Mouse (Mus musculus): ENCODE data around the gene Stambpl1. TPM values are rescaled to one million over a fixed set of nuclear protein-coding genes. Genes with fewer than 3 reads are reported as not detected.
"Not testable (repeated sequence)": the region's sequence is repeated elsewhere in the genome, so short reads cannot be mapped to it uniquely, and the experiment has no call there.

The Stambpl1 gene
- polyA plus RNA-seq, 1 experiment from 2014 or later = 2.0 TPM

DNA sequence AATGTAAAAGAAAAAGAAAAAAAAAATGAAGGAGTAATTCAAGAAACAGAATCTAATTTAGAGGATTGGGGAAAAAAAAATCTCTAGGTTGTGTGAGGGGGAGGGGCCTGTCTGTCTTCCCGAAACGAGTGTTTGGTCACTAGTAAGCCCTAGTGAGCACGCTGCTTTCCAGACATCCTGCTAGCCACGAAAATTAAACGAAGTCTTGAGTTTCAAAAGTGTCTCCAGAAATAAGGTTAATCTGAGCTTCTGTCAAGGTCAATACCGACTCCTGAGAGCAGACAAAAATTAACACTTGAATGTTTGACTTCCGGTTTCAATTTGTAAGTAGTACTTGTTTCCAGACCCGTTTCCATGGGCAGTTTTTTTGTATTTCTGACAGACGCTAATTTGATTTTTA is 1.1 kb downstream of the Stambpl1 start:
- Histone ChIP-seq H3K9ac (ENCODE audit: low read length) (no peak overlapping the region), H3K4me3 (ENCODE audit: low read depth, low read length) (peak overlapping the region; percentile 56), H3K9me3 (ENCODE audit: control insufficient read depth, low read length) (no peaks in the 10 kb centered on the region), H3K27ac (ENCODE audit: low read depth, low read length) (no peak overlapping the region), H3K4me2 (ENCODE audit: low read depth, low read length, severe bottlenecking) (peak overlapping the region; percentile 78; the same call in 1 of the 2 replicates), H3K36me3 (ENCODE audit: control insufficient read depth, insufficient read depth, low read length) (no peaks in the 10 kb centered on the region), H3K27me3 (ENCODE audit: control insufficient read depth, insufficient read depth, low read length) (peaks cover 2% of the 10 kb centered on the region; the same call in 1 of the 2 replicates), H3K4me1 (replicated peaks; ENCODE audit: control insufficient read depth, insufficient read depth, low read length) (no peaks in the 10 kb centered on the region)
- DNase-seq (ENCODE audit: low spot score) (peak; percentile 52), ATAC-seq (replicated peaks; ENCODE audit: low FRiP score) (0 out of 2 replicates have a peak, but pooled peaks have one; percentile 41)
- WGBS = 17% methylated on average over 9 of the region's 9 CpGs

DNA sequence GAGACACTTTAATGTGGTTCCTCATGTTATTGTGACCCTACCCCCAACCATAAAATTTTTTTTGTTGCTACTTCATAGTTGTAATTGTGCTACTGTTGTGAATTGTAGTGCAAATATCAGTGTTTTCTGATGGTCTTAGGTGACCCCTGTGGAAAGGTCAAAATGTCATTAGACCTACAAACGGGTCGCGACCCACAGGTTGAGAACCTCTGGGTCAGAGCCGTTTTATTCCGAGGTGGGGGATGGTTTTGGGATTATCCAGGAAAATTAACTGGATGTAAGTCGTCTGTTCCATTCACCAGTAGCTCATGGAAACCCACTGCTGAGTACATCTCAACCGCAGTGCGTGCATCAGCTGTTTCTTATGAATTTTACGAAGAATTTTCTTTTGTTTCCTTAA is 1.7 kb downstream of the Stambpl1 start:
- WGBS = 62% methylated on average over 9 of the region's 9 CpGs
- no peak overlapping the region for H3K4me2 ChIP-seq (ENCODE audit: low read depth, low read length, severe bottlenecking)
- DNase-seq (ENCODE audit: low spot score) = no peak
- H3K27ac ChIP-seq (ENCODE audit: low read depth, low read length) = no peak overlapping the region
- peaks cover 2% of the 10 kb centered on the region; the same call in 1 of the 2 replicates for H3K27me3 ChIP-seq (ENCODE audit: control insufficient read depth, insufficient read depth, low read length)
- no peak overlapping the region for H3K4me3 ChIP-seq (ENCODE audit: low read depth, low read length)
- no peaks in the 10 kb centered on the region for H3K36me3 ChIP-seq (ENCODE audit: control insufficient read depth, insufficient read depth, low read length)
- ATAC-seq (replicated peaks; ENCODE audit: low FRiP score) = no peak
- H3K9ac ChIP-seq (ENCODE audit: low read length) = no peak overlapping the region
- no peaks in the 10 kb centered on the region for H3K9me3 ChIP-seq (ENCODE audit: control insufficient read depth, low read length)
- no peaks in the 10 kb centered on the region for H3K4me1 ChIP-seq (replicated peaks; ENCODE audit: control insufficient read depth, insufficient read depth, low read length)

- Histone ChIP-seq H3K4me1 (replicated peaks; ENCODE audit: control insufficient read depth, insufficient read depth, low read length) (no peaks in the 10 kb centered on the region), H3K9ac (ENCODE audit: low read length) (no peak overlapping the region), H3K27me3 (ENCODE audit: control insufficient read depth, insufficient read depth, low read length) (peaks cover 2% of the 10 kb centered on the region; the same call in 1 of the 2 replicates), H3K27ac (ENCODE audit: low read depth, low read length) (no peak overlapping the region), H3K9me3 (ENCODE audit: control insufficient read depth, low read length) (no peaks in the 10 kb centered on the region), H3K4me2 (ENCODE audit: low read depth, low read length, severe bottlenecking) (no peak overlapping the region), H3K4me3 (ENCODE audit: low read depth, low read length) (no peak overlapping the region), H3K36me3 (ENCODE audit: control insufficient read depth, insufficient read depth, low read length) (no peaks in the 10 kb centered on the region)
- DNase-seq (ENCODE audit: low spot score) (no peak), ATAC-seq (replicated peaks; ENCODE audit: low FRiP score) (no peak)
- WGBS = 77% methylated on average over 6 of the region's 6 CpGs
These were observed 2.2 kb downstream of the Stambpl1 start for GRCm38 (mm10) chr19:34194132-34194745.

- 69% methylated on average over 2 of the region's 2 CpGs for WGBS
- no peak for DNase-seq (ENCODE audit: low spot score)
- Histone ChIP-seq H3K4me2 (ENCODE audit: low read depth, low read length, severe bottlenecking) (no peak overlapping the region), H3K36me3 (ENCODE audit: control insufficient read depth, insufficient read depth, low read length) (no peaks in the 10 kb centered on the region), H3K9ac (ENCODE audit: low read length) (no peak overlapping the region), H3K27me3 (ENCODE audit: control insufficient read depth, insufficient read depth, low read length) (peaks cover 2% of the 10 kb centered on the region; the same call in 1 of the 2 replicates), H3K9me3 (ENCODE audit: control insufficient read depth, low read length) (no peaks in the 10 kb centered on the region), H3K4me1 (replicated peaks; ENCODE audit: control insufficient read depth, insufficient read depth, low read length) (no peaks in the 10 kb centered on the region), H3K27ac (ENCODE audit: low read depth, low read length) (no peak overlapping the region), H3K4me3 (ENCODE audit: low read depth, low read length) (no peak overlapping the region)
- ATAC-seq (replicated peaks; ENCODE audit: low FRiP score) = no peak
These were observed 3.0 kb downstream of the Stambpl1 start for GRCm38 (mm10) chr19:34195031-34195430.

DNA sequence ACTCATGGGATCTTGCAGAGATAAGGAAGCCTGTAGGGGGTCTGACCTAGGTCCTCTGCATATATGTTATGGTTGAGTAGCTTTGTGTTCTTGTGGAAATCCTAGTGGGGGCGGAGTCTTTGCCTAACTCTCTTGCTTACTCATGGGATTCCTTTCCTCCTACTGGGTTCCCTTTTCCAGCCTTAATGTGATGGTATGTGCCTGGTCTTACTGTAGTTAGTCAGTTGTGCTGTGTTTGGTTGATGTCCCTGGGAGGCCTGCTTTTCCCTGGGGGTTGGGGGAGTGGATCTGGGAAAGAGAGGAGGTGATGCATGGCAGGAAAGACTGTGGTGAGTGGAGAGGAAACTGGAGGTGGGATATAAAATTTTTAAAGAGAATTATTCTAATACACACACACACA is 6.0 kb downstream of the Stambpl1 start:
- Histone ChIP-seq H3K27me3 (ENCODE audit: control insufficient read depth, insufficient read depth, low read length) (no peaks in the 10 kb centered on the region; the same call in 1 of the 2 replicates), H3K27ac (ENCODE audit: low read depth, low read length) (no peak overlapping the region), H3K9ac (ENCODE audit: low read length) (no peak overlapping the region), H3K36me3 (ENCODE audit: control insufficient read depth, insufficient read depth, low read length) (no peaks in the 10 kb centered on the region), H3K4me1 (replicated peaks; ENCODE audit: control insufficient read depth, insufficient read depth, low read length) (no peaks in the 10 kb centered on the region), H3K4me3 (ENCODE audit: low read depth, low read length) (no peak overlapping the region), H3K4me2 (ENCODE audit: low read depth, low read length, severe bottlenecking) (no peak overlapping the region), H3K9me3 (ENCODE audit: control insufficient read depth, low read length) (no peaks in the 10 kb centered on the region)
- ATAC-seq (replicated peaks; ENCODE audit: low FRiP score) = no peak
- WGBS = 91% methylated on average over 1 of the region's 1 CpGs
- DNase-seq (ENCODE audit: low spot score) = no peak

GRCm38 (mm10) chr19:34198901-34199300 is 6.9 kb downstream of the Stambpl1 start:
- WGBS = 83% methylated on average over 4 of the region's 4 CpGs
- DNase-seq (ENCODE audit: low spot score) = no peak
- Histone ChIP-seq H3K4me2 (ENCODE audit: low read depth, low read length, severe bottlenecking) (no peak overlapping the region), H3K4me1 (replicated peaks; ENCODE audit: control insufficient read depth, insufficient read depth, low read length) (no peaks in the 10 kb centered on the region), H3K9me3 (ENCODE audit: control insufficient read depth, low read length) (no peaks in the 10 kb centered on the region), H3K27me3 (ENCODE audit: control insufficient read depth, insufficient read depth, low read length) (no peaks in the 10 kb centered on the region), H3K27ac (ENCODE audit: low read depth, low read length) (no peak overlapping the region), H3K4me3 (ENCODE audit: low read depth, low read length) (no peak overlapping the region), H3K36me3 (ENCODE audit: control insufficient read depth, insufficient read depth, low read length) (no peaks in the 10 kb centered on the region), H3K9ac (ENCODE audit: low read length) (no peak overlapping the region)
- no peak for ATAC-seq (replicated peaks; ENCODE audit: low FRiP score)

DNA sequence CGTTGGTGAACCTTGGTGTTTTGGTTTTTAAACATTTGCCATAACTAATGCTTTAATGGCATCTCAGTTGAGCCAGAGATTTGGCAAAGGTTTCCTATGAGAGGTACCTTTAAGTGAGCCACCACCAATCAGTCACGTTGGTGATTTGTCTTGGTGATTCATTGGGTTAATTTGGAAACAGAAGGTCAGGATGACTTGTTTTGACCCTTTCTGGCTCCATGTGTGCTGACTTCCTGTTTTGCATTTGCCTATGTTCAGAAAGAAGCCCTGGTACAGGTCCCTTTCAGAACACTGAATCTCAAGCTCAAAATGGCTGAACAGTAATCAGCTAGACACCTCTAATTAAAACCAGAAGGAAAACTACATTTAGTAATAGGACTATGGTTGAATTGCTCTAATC is 7.5 kb downstream of the Stambpl1 start:
- Histone ChIP-seq H3K36me3 (ENCODE audit: control insufficient read depth, insufficient read depth, low read length) (no peaks in the 10 kb centered on the region), H3K9me3 (ENCODE audit: control insufficient read depth, low read length) (no peaks in the 10 kb centered on the region), H3K4me2 (ENCODE audit: low read depth, low read length, severe bottlenecking) (no peak overlapping the region), H3K9ac (ENCODE audit: low read length) (no peak overlapping the region), H3K4me1 (replicated peaks; ENCODE audit: control insufficient read depth, insufficient read depth, low read length) (no peaks in the 10 kb centered on the region), H3K4me3 (ENCODE audit: low read depth, low read length) (no peak overlapping the region), H3K27ac (ENCODE audit: low read depth, low read length) (no peak overlapping the region), H3K27me3 (ENCODE audit: control insufficient read depth, insufficient read depth, low read length) (no peaks in the 10 kb centered on the region)
- DNase-seq (ENCODE audit: low spot score) = no peak
- 78% methylated on average over 2 of the region's 2 CpGs for WGBS
- no peak for ATAC-seq (replicated peaks; ENCODE audit: low FRiP score)

- H3K4me3 ChIP-seq (ENCODE audit: low read depth, low read length) = no peak overlapping the region
- no peak for ATAC-seq (replicated peaks; ENCODE audit: low FRiP score)
- no peak for DNase-seq (ENCODE audit: low spot score)
- no peak overlapping the region for H3K27ac ChIP-seq (ENCODE audit: low read depth, low read length)
- no peak overlapping the region for H3K4me2 ChIP-seq (ENCODE audit: low read depth, low read length, severe bottlenecking)
- no peak overlapping the region for H3K9ac ChIP-seq (ENCODE audit: low read length)
- H3K27me3 ChIP-seq (ENCODE audit: control insufficient read depth, insufficient read depth, low read length) = no peaks in the 10 kb centered on the region
- no peaks in the 10 kb centered on the region for H3K4me1 ChIP-seq (replicated peaks; ENCODE audit: control insufficient read depth, insufficient read depth, low read length)
- no peaks in the 10 kb centered on the region for H3K36me3 ChIP-seq (ENCODE audit: control insufficient read depth, insufficient read depth, low read length)
- 86% methylated on average over 2 of the region's 2 CpGs for WGBS
- no peaks in the 10 kb centered on the region for H3K9me3 ChIP-seq (ENCODE audit: control insufficient read depth, low read length)
These were observed 10.6 kb downstream of the Stambpl1 start for GRCm38 (mm10) chr19:34202668-34203067.

DNA sequence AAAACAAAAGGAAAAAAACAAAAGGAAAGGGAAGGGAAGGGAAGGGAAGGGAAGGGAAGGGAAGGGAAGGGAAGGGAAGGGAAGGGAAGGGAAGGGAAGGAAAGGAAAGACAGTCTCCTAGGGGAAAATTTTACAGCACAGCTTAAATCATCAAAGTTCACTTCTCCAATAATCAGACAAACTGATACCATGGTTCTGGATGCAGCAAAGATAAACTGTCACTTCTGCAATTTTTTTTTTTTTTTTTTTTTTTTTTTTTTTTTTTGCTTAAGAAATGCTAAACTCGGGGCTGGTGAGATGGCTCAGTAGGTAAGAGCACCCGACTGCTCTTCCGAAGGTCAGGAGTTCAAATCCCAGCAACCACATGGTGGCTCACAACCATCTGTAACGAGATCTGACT is 14.1 kb downstream of the Stambpl1 start:
- H3K9ac ChIP-seq (ENCODE audit: low read length); ATAC-seq (replicated peaks; ENCODE audit: low FRiP score); H3K36me3 ChIP-seq (ENCODE audit: control insufficient read depth, insufficient read depth, low read length); H3K4me3 ChIP-seq (ENCODE audit: low read depth, low read length); H3K27ac ChIP-seq (ENCODE audit: low read depth, low read length); H3K4me1 ChIP-seq (replicated peaks; ENCODE audit: control insufficient read depth, insufficient read depth, low read length); DNase-seq (ENCODE audit: low spot score); H3K4me2 ChIP-seq (ENCODE audit: low read depth, low read length, severe bottlenecking); H3K9me3 ChIP-seq (ENCODE audit: control insufficient read depth, low read length); H3K27me3 ChIP-seq (ENCODE audit: control insufficient read depth, insufficient read depth, low read length): not testable (repeated sequence)
- 93% methylated on average over 4 of the region's 4 CpGs for WGBS
